Mouse (Mus musculus): Measurements from ENCODE around the gene Pacs1. TPM values are rescaled to one million over a fixed set of nuclear protein-coding genes. Genes with fewer than 3 reads are reported as not detected.
A peak's percentile ranks its signal among the peaks of the same experiment; 100 is the strongest.

Pacs1 gene
- 1.1 and 3.3 TPM in 2 replicates for total RNA-seq (2014; rRNA removed)
- 2.4 and 3.0 TPM in 2 replicates for polyA plus RNA-seq (2012; rRNA removed)

DNA sequence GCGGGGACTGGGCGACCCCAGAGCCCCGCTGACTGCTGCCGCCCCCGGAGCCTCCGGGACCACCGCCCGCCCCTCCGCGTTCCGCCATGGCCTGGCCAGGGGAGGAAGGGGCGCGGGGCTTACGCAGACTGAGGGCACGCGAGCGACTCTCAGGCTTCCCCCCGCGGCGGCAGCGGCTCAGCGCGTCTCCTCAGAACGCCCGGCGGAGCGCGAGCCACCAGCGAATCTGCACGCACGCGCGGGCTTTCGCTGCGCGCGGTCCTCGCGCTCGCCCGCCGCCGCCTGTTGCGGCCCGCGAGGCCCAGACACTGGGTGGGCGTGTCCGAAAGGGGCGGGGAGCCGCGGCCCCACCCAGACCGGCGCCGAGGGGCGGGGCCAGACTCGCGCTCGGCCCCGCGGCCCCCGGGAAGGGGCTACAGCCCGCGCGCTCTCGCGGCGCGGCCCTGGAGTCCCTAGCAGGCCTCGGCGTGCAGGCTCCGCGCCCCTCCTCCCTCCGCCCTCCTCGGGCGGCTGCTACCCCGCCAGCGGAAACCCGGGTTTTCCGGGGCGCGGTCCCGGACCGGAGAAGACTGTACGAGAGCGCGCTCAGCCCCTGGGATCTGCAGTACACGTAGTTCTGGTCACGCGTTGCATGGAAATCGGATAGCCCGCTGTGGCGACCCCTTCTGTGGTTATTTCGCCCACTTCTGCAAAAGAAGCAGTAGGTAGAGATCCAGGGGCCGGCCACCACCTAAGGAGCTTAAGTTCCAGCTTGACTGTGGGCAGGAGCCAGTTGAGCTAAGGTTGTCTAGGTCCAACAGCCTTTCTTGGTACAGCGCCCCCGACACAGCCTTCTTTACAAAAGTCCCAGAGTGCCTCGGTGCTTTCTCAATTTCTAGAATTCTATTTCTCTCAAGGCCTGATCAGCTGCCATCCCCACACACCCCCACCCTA lies at the start of gene Pacs1:
Pacs1 (minus strand) TSS at position 319 of the 933 bp plus-strand sequence.
- H3K4me1 ChIP-seq (ENCODE audit: control insufficient read depth, insufficient read depth, low read length) = peaks cover 8% of the 10 kb centered on the region
- peak within 1 kb of the TSS; percentile 56 for H3K27ac ChIP-seq (replicated peaks; ENCODE audit: insufficient read depth, low read depth, low read length)
- peaks cover 18% of the 10 kb centered on the region for H3K36me3 ChIP-seq (ENCODE audit: control insufficient read depth, insufficient read depth, low read length)
- H3K79me2 ChIP-seq (ENCODE audit: control insufficient read depth, insufficient read depth, low read length) = 0 out of 2 replicates have a peak, but pooled peaks cover 6% of the 10 kb centered on the region
- peak; percentile 29 for DNase-seq (ENCODE audit: extremely low read depth, low read depth, low spot score)
- TF ChIP-seq CTCF (IDR thresholded peaks at IDR 0.05; ENCODE audit: low read depth, low read length) (no peak), POLR2A (IDR thresholded peaks at IDR 0.05; ENCODE audit: extremely low read depth, insufficient read depth, low read length) (0 out of 2 replicates have a peak, but pooled peaks have one; percentile 26)
- H3K27me3 ChIP-seq (ENCODE audit: control insufficient read depth, insufficient read depth, low read length) = no peaks in the 10 kb centered on the region
- WGBS = under 1% methylated on average over 88 of the region's 97 CpGs
- H3K9ac ChIP-seq (ENCODE audit: low read depth, low read length) = peak within 1 kb of the TSS; percentile 92
- peak within 1 kb of the TSS; percentile 87 for H3K4me3 ChIP-seq (ENCODE audit: insufficient read depth, low read depth, low read length)

DNA sequence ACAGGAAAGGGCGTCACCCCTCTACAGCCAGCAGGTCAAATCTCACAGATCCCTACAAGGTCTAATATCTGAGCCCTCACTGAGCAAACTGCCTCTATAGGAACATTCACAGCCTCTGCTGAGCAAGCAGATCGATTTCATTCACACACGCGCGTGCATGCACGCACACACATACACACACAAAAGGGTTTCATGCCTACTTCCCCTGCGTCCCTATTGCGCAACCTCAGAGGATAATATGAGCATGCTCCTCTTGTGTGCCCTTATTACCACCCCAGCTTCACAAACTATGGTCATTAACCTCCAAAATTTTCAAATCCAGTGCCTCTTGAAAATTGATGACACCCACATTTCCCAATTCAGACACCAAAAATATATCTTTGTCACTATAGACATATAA lies 40.3 kb upstream of the Pacs1 start:
- Histone ChIP-seq H3K4me1 (ENCODE audit: control insufficient read depth, insufficient read depth, low read length) (no peaks in the 10 kb centered on the region), H3K4me3 (ENCODE audit: insufficient read depth, low read depth, low read length) (no peak overlapping the region), H3K79me2 (ENCODE audit: control insufficient read depth, insufficient read depth, low read length) (no peaks in the 10 kb centered on the region), H3K27ac (replicated peaks; ENCODE audit: insufficient read depth, low read depth, low read length) (no peak overlapping the region), H3K36me3 (ENCODE audit: control insufficient read depth, insufficient read depth, low read length) (no peaks in the 10 kb centered on the region), H3K9ac (ENCODE audit: low read depth, low read length) (no peak overlapping the region), H3K27me3 (ENCODE audit: control insufficient read depth, insufficient read depth, low read length) (no peaks in the 10 kb centered on the region)
- no peak for DNase-seq (ENCODE audit: extremely low read depth, low read depth, low spot score)
- 82% methylated on average over 8 of the region's 8 CpGs for WGBS
- TF ChIP-seq POLR2A (IDR thresholded peaks at IDR 0.05; ENCODE audit: extremely low read depth, insufficient read depth, low read length) (no peak), CTCF (IDR thresholded peaks at IDR 0.05; ENCODE audit: low read depth, low read length) (no peak)

DNA sequence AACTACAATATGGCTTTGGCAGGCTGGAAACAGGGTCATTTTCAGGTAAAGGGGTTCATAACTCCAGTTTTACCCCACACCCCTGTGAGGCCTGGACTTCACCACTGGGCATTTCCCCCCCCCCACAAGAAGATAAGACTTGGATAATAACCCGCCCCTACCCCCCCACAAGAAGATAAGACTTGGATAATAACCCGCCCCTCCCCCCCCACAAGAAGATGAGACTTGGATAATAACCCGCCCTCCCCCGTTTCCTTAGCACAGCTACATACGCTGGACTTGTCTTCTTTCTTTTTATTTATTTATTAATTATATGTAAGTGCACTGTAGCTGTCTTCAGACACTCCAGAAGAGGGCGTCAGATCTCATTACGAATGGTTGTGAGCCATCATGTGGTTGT lies 36.1 kb upstream of the Pacs1 start:
- Histone ChIP-seq H3K36me3 (ENCODE audit: control insufficient read depth, insufficient read depth, low read length) (no peaks in the 10 kb centered on the region), H3K27me3 (ENCODE audit: control insufficient read depth, insufficient read depth, low read length) (peaks cover 11% of the 10 kb centered on the region), H3K9ac (ENCODE audit: low read depth, low read length) (no peak overlapping the region), H3K4me1 (ENCODE audit: control insufficient read depth, insufficient read depth, low read length) (no peaks in the 10 kb centered on the region), H3K27ac (replicated peaks; ENCODE audit: insufficient read depth, low read depth, low read length) (no peak overlapping the region), H3K4me3 (ENCODE audit: insufficient read depth, low read depth, low read length) (no peak overlapping the region), H3K79me2 (ENCODE audit: control insufficient read depth, insufficient read depth, low read length) (no peaks in the 10 kb centered on the region)
- 82% methylated on average over 7 of the region's 7 CpGs for WGBS
- no peak for DNase-seq (ENCODE audit: extremely low read depth, low read depth, low spot score)
- TF ChIP-seq CTCF (IDR thresholded peaks at IDR 0.05; ENCODE audit: low read depth, low read length) (no peak), POLR2A (IDR thresholded peaks at IDR 0.05; ENCODE audit: extremely low read depth, insufficient read depth, low read length) (no peak)

DNA sequence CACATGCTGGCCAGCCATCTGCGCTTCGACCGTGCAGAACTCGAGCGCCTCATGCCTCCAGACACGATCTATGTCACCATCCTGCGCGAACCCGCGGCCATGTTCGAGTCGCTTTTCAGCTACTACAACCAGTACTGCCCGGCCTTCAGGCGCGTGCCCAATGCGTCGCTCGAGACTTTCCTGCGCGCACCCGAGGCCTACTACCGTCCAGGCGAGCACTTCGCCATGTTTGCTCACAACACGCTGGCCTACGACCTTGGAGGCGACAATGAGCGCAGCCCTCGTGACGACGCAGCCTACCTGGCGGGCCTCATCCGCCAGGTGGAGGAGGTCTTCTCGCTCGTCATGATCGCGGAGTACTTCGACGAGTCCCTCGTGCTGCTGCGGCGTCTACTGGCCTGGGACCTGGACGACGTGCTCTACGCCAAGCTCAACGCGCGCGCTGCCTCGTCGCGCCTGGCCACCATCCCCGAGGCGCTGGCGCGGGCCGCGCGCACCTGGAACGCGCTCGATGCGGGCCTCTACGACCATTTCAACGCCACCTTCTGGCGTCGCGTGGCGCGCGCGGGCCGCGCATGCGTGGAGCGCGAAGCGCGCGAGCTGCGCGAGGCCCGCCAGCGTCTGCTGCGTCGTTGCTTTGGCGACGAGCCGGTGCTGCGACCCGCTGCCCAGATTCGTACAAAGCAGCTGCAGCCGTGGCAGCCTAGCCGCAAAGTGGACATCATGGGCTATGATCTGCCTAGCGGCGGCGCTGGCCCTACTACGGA lies 34.2 kb upstream of the Pacs1 start:
- Histone ChIP-seq H3K27ac (replicated peaks; ENCODE audit: insufficient read depth, low read depth, low read length) (no peak overlapping the region), H3K79me2 (ENCODE audit: control insufficient read depth, insufficient read depth, low read length) (no peaks in the 10 kb centered on the region), H3K4me1 (ENCODE audit: control insufficient read depth, insufficient read depth, low read length) (no peaks in the 10 kb centered on the region), H3K36me3 (ENCODE audit: control insufficient read depth, insufficient read depth, low read length) (no peaks in the 10 kb centered on the region), H3K9ac (ENCODE audit: low read depth, low read length) (no peak overlapping the region), H3K27me3 (ENCODE audit: control insufficient read depth, insufficient read depth, low read length) (peaks cover 11% of the 10 kb centered on the region), H3K4me3 (ENCODE audit: insufficient read depth, low read depth, low read length) (peak overlapping the region; percentile 32; the same call in 1 of the 2 replicates)
- no peak for DNase-seq (ENCODE audit: extremely low read depth, low read depth, low spot score)
- no peak for TF ChIP-seq POLR2A (IDR thresholded peaks at IDR 0.05; ENCODE audit: extremely low read depth, insufficient read depth, low read length)
- no peak for TF ChIP-seq CTCF (IDR thresholded peaks at IDR 0.05; ENCODE audit: low read depth, low read length)
- WGBS = 31% methylated on average over 98 of the region's 98 CpGs

DNA sequence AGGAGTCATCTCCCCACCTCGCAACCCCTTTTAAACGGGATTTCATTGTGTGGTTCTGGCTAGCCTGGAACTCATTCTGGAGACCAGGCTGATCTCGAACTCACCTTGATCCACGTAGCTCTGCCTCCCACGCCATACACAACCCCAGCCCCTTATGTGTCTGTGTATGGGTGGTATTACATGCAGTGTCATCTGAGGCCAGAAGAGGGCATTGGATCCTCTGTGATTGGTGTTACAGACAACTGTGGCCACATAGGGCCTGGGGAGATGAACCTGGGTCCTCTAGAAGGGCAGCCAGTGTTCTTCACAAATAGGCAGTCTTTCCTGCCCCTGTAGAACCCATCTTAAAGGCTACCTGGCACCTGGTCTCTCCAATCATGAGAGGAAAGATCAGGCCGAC lies 33.4 kb upstream of the Pacs1 start:
- no peak for TF ChIP-seq POLR2A (IDR thresholded peaks at IDR 0.05; ENCODE audit: extremely low read depth, insufficient read depth, low read length)
- no peak for TF ChIP-seq CTCF (IDR thresholded peaks at IDR 0.05; ENCODE audit: low read depth, low read length)

More for the DNA sequence above, 33.4 kb upstream of the Pacs1 start:
- H3K27me3 ChIP-seq (ENCODE audit: control insufficient read depth, insufficient read depth, low read length) = peaks cover 11% of the 10 kb centered on the region
- H3K4me3 ChIP-seq (ENCODE audit: insufficient read depth, low read depth, low read length) = no peak overlapping the region
- H3K4me1 ChIP-seq (ENCODE audit: control insufficient read depth, insufficient read depth, low read length) = no peaks in the 10 kb centered on the region
- no peak overlapping the region for H3K27ac ChIP-seq (replicated peaks; ENCODE audit: insufficient read depth, low read depth, low read length)
- DNase-seq (ENCODE audit: extremely low read depth, low read depth, low spot score) = no peak
- H3K9ac ChIP-seq (ENCODE audit: low read depth, low read length) = no peak overlapping the region
- WGBS = 86% methylated on average over 6 of the region's 6 CpGs
- no peaks in the 10 kb centered on the region for H3K36me3 ChIP-seq (ENCODE audit: control insufficient read depth, insufficient read depth, low read length)
- no peaks in the 10 kb centered on the region for H3K79me2 ChIP-seq (ENCODE audit: control insufficient read depth, insufficient read depth, low read length)

Measured in liver, adult 2 months (tissue).